Comparison of ENCODE assay signal across 8 mouse cellular contexts in the genomic region with DNA sequence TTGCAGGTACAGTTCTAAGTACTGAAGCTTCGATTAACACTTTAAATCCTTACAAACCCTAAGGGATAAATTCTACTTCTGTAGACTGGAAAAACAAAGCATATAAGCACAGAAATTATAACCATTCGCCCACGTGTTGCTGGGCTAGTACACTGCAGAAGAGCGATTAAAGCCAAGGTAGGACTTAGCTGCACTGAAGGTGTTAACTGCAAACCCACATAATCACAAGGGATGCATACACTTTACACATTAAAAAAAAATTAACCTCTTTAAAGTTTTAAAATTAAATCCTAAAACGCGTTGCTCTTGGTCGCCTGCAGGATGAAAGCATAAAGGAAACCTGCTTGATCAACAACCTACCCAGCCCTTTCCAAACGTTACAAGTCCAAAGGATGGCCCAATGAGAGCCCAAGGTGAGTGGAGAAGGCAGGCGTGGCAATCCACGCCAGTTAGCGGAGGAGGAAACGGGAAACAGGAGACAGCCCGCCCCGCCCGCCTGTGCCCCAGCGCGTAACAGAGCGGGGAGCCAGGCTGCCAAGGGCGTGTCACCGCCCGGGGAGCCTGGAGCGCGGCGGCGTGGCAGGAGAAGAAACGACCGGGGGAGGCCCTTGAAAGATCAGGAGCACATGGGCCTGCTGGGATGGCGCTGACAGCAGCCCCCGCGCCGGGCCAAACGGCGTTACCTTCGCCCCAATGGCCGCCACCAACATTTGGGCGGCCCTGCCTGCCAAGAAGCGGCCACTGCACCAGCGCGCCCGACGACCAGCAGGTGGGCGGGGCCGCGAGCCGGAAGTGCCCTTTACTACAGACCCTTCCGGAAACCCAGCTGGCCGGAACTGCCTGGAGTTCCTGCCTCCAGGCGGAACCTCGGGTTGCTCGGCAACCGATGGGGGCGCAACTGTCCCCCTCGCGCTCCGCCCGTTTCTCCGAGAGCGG. TPM values are rescaled to one million over a fixed set of nuclear protein-coding genes. Genes with fewer than 3 reads are reported as not detected.
DNase-seq lines count a peak whose midpoint lies in the region; ATAC-seq and TF ChIP-seq lines count a peak whose summit lies in the region.
"Not testable (repeated sequence)": the region's sequence is repeated elsewhere in the genome, so short reads cannot be mapped to it uniquely, and the experiment has no call there.

A gene (plus strand): TSS at position 498 of the 936 bp plus-strand sequence.

- H3K4me2 ChIP-seq in heart, embryonic 13.5 days, result peak within 1 kb of the TSS; percentile 70
- H3K4me2 ChIP-seq in kidney, postnatal 0 days (ENCODE audit: low read length), result peak within 1 kb of the TSS; percentile 55
- peak within 1 kb of the TSS; percentile 70 for H3K4me2 ChIP-seq in liver, embryonic 11.5 days
- H3K4me2 ChIP-seq in myocyte (ENCODE audit: low read depth), result peak within 1 kb of the TSS; percentile 90

- H3K4me1 ChIP-seq in brown adipose tissue, adult 24 weeks (ENCODE audit: control insufficient read depth, insufficient read depth, insufficient read length, low read length); heart, embryonic 13.5 days; kidney, postnatal 0 days (replicated peaks; ENCODE audit: insufficient read depth, low read length); liver, embryonic 11.5 days (replicated peaks; ENCODE audit: control insufficient read depth, insufficient read depth, low read length): not testable (repeated sequence)

- peak within 1 kb of the TSS; percentile 93 for H3K27ac ChIP-seq in brown adipose tissue, adult 24 weeks (replicated peaks; ENCODE audit: low read depth, low read length)
- H3K27ac ChIP-seq in heart, embryonic 13.5 days (replicated peaks), result peak within 1 kb of the TSS; percentile 97
- peak within 1 kb of the TSS; percentile 92 for H3K27ac ChIP-seq in kidney, postnatal 0 days
- peak within 1 kb of the TSS; percentile 82 for H3K27ac ChIP-seq in liver, embryonic 11.5 days (ENCODE audit: low read depth, low read length)

- peak within 1 kb of the TSS; percentile 87 for H3K4me3 ChIP-seq in brown adipose tissue, adult 24 weeks (ENCODE audit: insufficient read depth, low read depth, low read length)
- H3K4me3 ChIP-seq in heart, embryonic 13.5 days, result peak within 1 kb of the TSS; percentile 62
- peak within 1 kb of the TSS; percentile 52 for H3K4me3 ChIP-seq in kidney, postnatal 0 days (replicated peaks; ENCODE audit: low read depth, low read length)
- H3K4me3 ChIP-seq in liver, embryonic 11.5 days (ENCODE audit: low read depth, low read length), result peak within 1 kb of the TSS; percentile 58
- H3K4me3 ChIP-seq in myocyte, result peak within 1 kb of the TSS; percentile 44

- H3K9ac ChIP-seq in heart, embryonic 13.5 days, result peak within 1 kb of the TSS; percentile 84
- peak within 1 kb of the TSS; percentile 59 for H3K9ac ChIP-seq in kidney, postnatal 0 days (ENCODE audit: low read depth, low read length)
- peak within 1 kb of the TSS; percentile 67 for H3K9ac ChIP-seq in liver, embryonic 11.5 days (ENCODE audit: low read depth, low read length)

- H3K27me3 ChIP-seq in heart, embryonic 13.5 days (replicated peaks); kidney, postnatal 0 days (ENCODE audit: insufficient read depth, low read length); liver, embryonic 11.5 days (replicated peaks; ENCODE audit: control insufficient read depth, insufficient read depth, low read length); myocyte (ENCODE audit: control insufficient read depth, insufficient read depth, insufficient read length): not testable (repeated sequence)

- 3% methylated on average over 58 of the region's 58 CpGs for WGBS in heart, embryonic 13.5 days
- WGBS in kidney, postnatal 0 days, result 3% methylated on average over 54 of the region's 58 CpGs
- WGBS in liver, embryonic 11.5 days, result 3% methylated on average over 58 of the region's 58 CpGs

- ATAC-seq in heart, embryonic 13.5 days (ENCODE audit: extremely low read depth, insufficient number of reproducible peaks, low FRiP score, low TSS enrichment), result peak; percentile 90
- ATAC-seq in kidney, postnatal 0 days (replicated peaks; ENCODE audit: low FRiP score, low read depth), result peak; percentile 98
- ATAC-seq in liver, embryonic 11.5 days (replicated peaks; ENCODE audit: low FRiP score), result peak; percentile 97

- H3K36me3 ChIP-seq in heart, embryonic 13.5 days; kidney, postnatal 0 days (ENCODE audit: insufficient read depth, low read length); liver, embryonic 11.5 days (ENCODE audit: control insufficient read depth, insufficient read depth, low read length); myocyte (ENCODE audit: control insufficient read depth, insufficient read depth): not testable (repeated sequence)

- H3K79me2 ChIP-seq in myocyte (ENCODE audit: control insufficient read depth, insufficient read depth), result not testable (repeated sequence)

- peak; percentile 72 for TF ChIP-seq POLR2A in myocyte (IDR thresholded peaks at IDR 0.05; ENCODE audit: insufficient read length, low read depth)

- DNase-seq in CD4-positive helper T cell, adult 2 months (ENCODE audit: low read depth, low spot score), result peak; percentile 80
- peak; percentile 34 for DNase-seq in fat pad, adult 2 months (ENCODE audit: extremely low read depth, low read depth, low spot score)
- peak; percentile 90 for DNase-seq in kidney, postnatal 0 days (ENCODE audit: low spot score)
- DNase-seq in liver, embryonic 11.5 days (ENCODE audit: low spot score), result peak; percentile 90
- DNase-seq in spleen, postnatal 4 days (ENCODE audit: low spot score in 2 of 2), result peak; percentile 78 to 86

- TF ChIP-seq CTCF in kidney, postnatal 0 days (IDR thresholded peaks at IDR 0.05; ENCODE audit: low read depth), result peak; percentile 19; the same call in 1 of the 2 replicates

- H3K9me3 ChIP-seq in heart, embryonic 13.5 days; kidney, postnatal 0 days (replicated peaks; ENCODE audit: low read length); liver, embryonic 11.5 days (ENCODE audit: control insufficient read depth, low read length): not testable (repeated sequence)

- H3ac ChIP-seq in myocyte (ENCODE audit: control insufficient read depth, insufficient read length), result peak within 1 kb of the TSS; percentile 84

TF ChIP-seq in myocyte, 11 proteins besides CTCF, POLR2A, EP300 and RAD21:
- peak in 2 of 3 experiments; percentile 15 to 28 for TF ChIP-seq MYOD1 (IDR thresholded peaks at IDR 0.05; ENCODE audit: control insufficient read depth in 1 of 3, insufficient read length in 2 of 3, low read depth in 2 of 3)
- peak in 1 of 3 experiments; percentile 30 for TF ChIP-seq MYOG (IDR thresholded peaks at IDR 0.05; ENCODE audit: control insufficient read depth in 1 of 3, insufficient read depth in 1 of 3, insufficient read length in 2 of 3, low read depth in 2 of 3)
- peak; percentile 72 for TF ChIP-seq POLR2AphosphoS2 (IDR thresholded peaks at IDR 0.05; ENCODE audit: insufficient read length, low read depth)
TF ChIP-seq in myocyte: peak in this region for 3; not testable (repeated sequence) for 8.

RNA-seq across cellular contexts. Expression of the gene that starts here (rescaled TPM):
- polyA plus RNA-seq in brown adipose tissue, adult 24 weeks (2012; ENCODE audit: insufficient read depth, insufficient read length, missing spikeins), result 112 and 159 TPM in 2 replicates
- 54.6 and 57.1 TPM in 2 replicates for polyA plus RNA-seq in heart, embryonic 13.5 days (2015; fragmentation: Nextera tagmentation; extraction: Ambion mirVana)
- 60.5 and 73.0 TPM in 2 replicates for polyA plus RNA-seq in kidney, postnatal 0 days (2015; fragmentation: Nextera tagmentation; extraction: Ambion mirVana)
- polyA plus RNA-seq in liver, embryonic 11.5 days (2014; fragmentation: Nextera tagmentation; extraction: Ambion mirVana), result 31.7 and 34.5 TPM in 2 replicates
- 53.7 TPM for polyA plus RNA-seq in myocyte (2012; fragmentation: generic; extraction: Trizol)

Comparison
In these comparisons a context has a peak if more than half of its experiments do, and no peak if none do; other contexts are left out.
1. Peak in every context shown above with its lines: DNase-seq, ATAC-seq, H3K4me3 ChIP-seq and H3K27ac ChIP-seq.
2. DNase-seq: peak in every context shown above with its lines; median percentile 90 in kidney, postnatal 0 days; 90 in liver, embryonic 11.5 days; 82 in spleen, postnatal 4 days; 80 in CD4-positive helper T cell, adult 2 months; 34 in fat pad, adult 2 months.